In genomic region chr3:37084860-37085259, GRCm38 (mm10) we compare ENCODE assay signal across 32 mouse cellular contexts. TPM values are rescaled to one million over a fixed set of nuclear protein-coding genes. Genes with fewer than 3 reads are reported as not detected.
"Had no signal": no experiment of that assay in that cellular context is flagged by ENCODE, and none has a peak within 500 bp of the region (broad histone marks: within the 10 kb centered on the region; RNA-seq: fewer than 3 reads in every experiment).

No protein-coding gene starts in this region.

- ATAC-seq: forebrain, embryonic 13.5 days; forebrain, embryonic 14.5 days; forebrain, embryonic 15.5 days; forebrain, embryonic 16.5 days; forebrain, postnatal 0 days had no signal

- H3K9ac ChIP-seq: embryonic facial prominence, embryonic 12.5 days; embryonic facial prominence, embryonic 13.5 days; embryonic facial prominence, embryonic 15.5 days; forebrain, embryonic 12.5 days; forebrain, embryonic 13.5 days; forebrain, embryonic 15.5 days; forebrain, postnatal 0 days had no signal

- H3K9me3 ChIP-seq: embryonic facial prominence, embryonic 10.5 days; embryonic facial prominence, embryonic 12.5 days; embryonic facial prominence, embryonic 13.5 days; embryonic facial prominence, embryonic 15.5 days; forebrain, embryonic 10.5 days; forebrain, embryonic 12.5 days; forebrain, embryonic 13.5 days; forebrain, embryonic 15.5 days had no signal

- H3K4me2 ChIP-seq: embryonic facial prominence, embryonic 12.5 days; embryonic facial prominence, embryonic 13.5 days; embryonic facial prominence, embryonic 15.5 days; forebrain, embryonic 12.5 days; forebrain, embryonic 13.5 days; forebrain, embryonic 15.5 days had no signal

- H3K36me3 ChIP-seq: embryonic facial prominence, embryonic 10.5 days; embryonic facial prominence, embryonic 12.5 days; embryonic facial prominence, embryonic 13.5 days; embryonic facial prominence, embryonic 15.5 days; forebrain, embryonic 10.5 days; forebrain, embryonic 12.5 days; forebrain, embryonic 15.5 days had no signal

- H3K27ac ChIP-seq: embryonic facial prominence, embryonic 10.5 days; embryonic facial prominence, embryonic 12.5 days; embryonic facial prominence, embryonic 13.5 days; embryonic facial prominence, embryonic 15.5 days; forebrain, embryonic 10.5 days; forebrain, embryonic 12.5 days; forebrain, embryonic 13.5 days; forebrain, embryonic 15.5 days; gastrocnemius, adult 2 months had no signal

- H3K27me3 ChIP-seq: embryonic facial prominence, embryonic 12.5 days; embryonic facial prominence, embryonic 13.5 days; embryonic facial prominence, embryonic 15.5 days; forebrain, embryonic 12.5 days; forebrain, embryonic 13.5 days; forebrain, embryonic 15.5 days had no signal

- DNase-seq: cerebellum, adult 18-20 months; cerebellum, adult 2 months; cerebellum, adult 8-10 months; cerebellum, adult 9-10 months; cerebellum, adult 9-11 months; cerebellum, postnatal 10 days; cerebellum, postnatal 14 days; cerebellum, postnatal 25 days; cerebellum, postnatal 36 days; embryo, embryonic 11 days; forebrain, postnatal 0 days; gastrocnemius, adult 2 months; gastrocnemius, postnatal 10 days; gastrocnemius, postnatal 14 days; gastrocnemius, postnatal 25 days; gastrocnemius, postnatal 36 days; heart, adult 11 months had no signal

- H3K4me3 ChIP-seq: embryonic facial prominence, embryonic 10.5 days; embryonic facial prominence, embryonic 12.5 days; embryonic facial prominence, embryonic 13.5 days; embryonic facial prominence, embryonic 15.5 days; erythroblast, embryonic 14.5 days; forebrain, embryonic 10.5 days; forebrain, embryonic 12.5 days; forebrain, embryonic 13.5 days; forebrain, embryonic 15.5 days; gastrocnemius, adult 2 months had no signal

- H3K4me1 ChIP-seq: embryonic facial prominence, embryonic 10.5 days; embryonic facial prominence, embryonic 12.5 days; embryonic facial prominence, embryonic 13.5 days; embryonic facial prominence, embryonic 15.5 days; forebrain, embryonic 10.5 days; forebrain, embryonic 12.5 days; forebrain, embryonic 13.5 days; forebrain, embryonic 15.5 days had no signal

RNA-seq across cellular contexts. Expression of gene Adad1, which starts 21.5 kb away (rescaled TPM):
- polyA plus RNA-seq: cerebellum, adult 2 months; cortical plate, adult 2 months; forebrain, embryonic 11.5 days; forebrain, postnatal 0 days; frontal cortex, adult 2 months had no signal

RNA-seq across cellular contexts. Expression of gene Il2, which starts 40.9 kb away (rescaled TPM):
- polyA plus RNA-seq: erythroblast, embryonic 14.5 days; gonadal fat pad, adult 2 months had no signal
